Mouse (Mus musculus): ENCODE measurements around the gene Dlgap4. TPM values are rescaled to one million over a fixed set of nuclear protein-coding genes. Genes with fewer than 3 reads are reported as not detected.

Dlgap4 gene
- polyA plus RNA-seq, 1 experiment from 2014 or later: 50.0 TPM

- no peak overlapping the region for H3K9ac ChIP-seq (ENCODE audit: low read depth, low read length)
- H3K4me3 ChIP-seq (ENCODE audit: low read depth, low read length): no peak overlapping the region
- 76% methylated on average over 6 of the region's 6 CpGs for WGBS
- ATAC-seq (replicated peaks; ENCODE audit: low FRiP score) (no peak), DNase-seq (ENCODE audit: low spot score) (no peak)
- peaks cover 45% of the 10 kb centered on the region for H3K4me1 ChIP-seq (replicated peaks; ENCODE audit: control insufficient read depth, insufficient read depth, low read length)
- no peaks in the 10 kb centered on the region for H3K9me3 ChIP-seq (ENCODE audit: control insufficient read depth, low read length)
- no peaks in the 10 kb centered on the region for H3K27me3 ChIP-seq (replicated peaks; ENCODE audit: control insufficient read depth, insufficient read depth, low read length)
- no peak overlapping the region for H3K27ac ChIP-seq (ENCODE audit: low read depth, low read length)
- no peak overlapping the region for H3K4me2 ChIP-seq
- no peaks in the 10 kb centered on the region; the same call in 1 of the 2 replicates for H3K36me3 ChIP-seq (ENCODE audit: control insufficient read depth, insufficient read depth, low read length)
Observed at GRCm38 (mm10) chr2:156732109-156732508, 118.6 kb downstream of the Dlgap4 start.

GRCm38 (mm10) chr2:156735761-156736335, 122.3 kb downstream of the Dlgap4 start:
- Histone ChIP-seq H3K4me1 (replicated peaks; ENCODE audit: control insufficient read depth, insufficient read depth, low read length) (peaks cover 31% of the 10 kb centered on the region), H3K27ac (ENCODE audit: low read depth, low read length) (no peak overlapping the region), H3K9me3 (ENCODE audit: control insufficient read depth, low read length) (no peaks in the 10 kb centered on the region), H3K9ac (ENCODE audit: low read depth, low read length) (no peak overlapping the region), H3K36me3 (ENCODE audit: control insufficient read depth, insufficient read depth, low read length) (no peaks in the 10 kb centered on the region; the same call in 1 of the 2 replicates), H3K4me3 (ENCODE audit: low read depth, low read length) (no peak overlapping the region), H3K4me2 (no peak overlapping the region), H3K27me3 (replicated peaks; ENCODE audit: control insufficient read depth, insufficient read depth, low read length) (no peaks in the 10 kb centered on the region)
- 66% methylated on average over 3 of the region's 3 CpGs for WGBS
- DNase-seq (ENCODE audit: low spot score) (no peak), ATAC-seq (replicated peaks; ENCODE audit: low FRiP score) (no peak)

GRCm38 (mm10) chr2:156736846-156737245, 123.3 kb downstream of the Dlgap4 start:
- Histone ChIP-seq H3K4me1 (replicated peaks; ENCODE audit: control insufficient read depth, insufficient read depth, low read length) (peaks cover 24% of the 10 kb centered on the region), H3K4me2 (no peak overlapping the region), H3K27ac (ENCODE audit: low read depth, low read length) (no peak overlapping the region), H3K27me3 (replicated peaks; ENCODE audit: control insufficient read depth, insufficient read depth, low read length) (no peaks in the 10 kb centered on the region), H3K4me3 (ENCODE audit: low read depth, low read length) (no peak overlapping the region), H3K9ac (ENCODE audit: low read depth, low read length) (no peak overlapping the region), H3K9me3 (ENCODE audit: control insufficient read depth, low read length) (no peaks in the 10 kb centered on the region), H3K36me3 (ENCODE audit: control insufficient read depth, insufficient read depth, low read length) (no peaks in the 10 kb centered on the region)
- WGBS: 53% methylated on average over 7 of the region's 7 CpGs
- ATAC-seq (replicated peaks; ENCODE audit: low FRiP score) (no peak), DNase-seq (ENCODE audit: low spot score) (no peak)

DNA sequence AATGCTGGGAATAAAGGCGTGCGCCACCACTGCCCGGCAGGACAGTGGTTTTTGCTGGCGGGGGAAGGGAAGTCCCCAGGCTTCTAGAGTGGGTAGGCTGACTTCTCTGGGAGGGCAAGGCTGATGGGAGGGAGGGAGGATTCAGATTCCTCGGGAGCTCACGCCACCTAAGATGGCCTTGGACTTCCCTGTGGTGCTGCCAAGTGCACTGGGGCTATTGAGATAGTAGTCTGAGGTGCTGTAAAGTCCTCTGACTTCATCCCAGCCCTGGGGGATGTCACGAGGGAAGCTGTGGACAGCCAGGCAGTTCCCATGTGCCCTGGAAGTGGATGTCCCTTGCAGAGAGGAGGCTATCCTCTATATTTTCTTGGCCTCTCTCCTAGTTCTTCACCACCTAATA, 124.5 kb downstream of the Dlgap4 start:
- H3K9ac ChIP-seq (ENCODE audit: low read depth, low read length): no peak overlapping the region
- no peak overlapping the region for H3K27ac ChIP-seq (ENCODE audit: low read depth, low read length)
- H3K4me1 ChIP-seq (replicated peaks; ENCODE audit: control insufficient read depth, insufficient read depth, low read length): peaks cover 24% of the 10 kb centered on the region
- WGBS: 75% methylated on average over 7 of the region's 7 CpGs
- H3K36me3 ChIP-seq (ENCODE audit: control insufficient read depth, insufficient read depth, low read length): no peaks in the 10 kb centered on the region
- H3K27me3 ChIP-seq (replicated peaks; ENCODE audit: control insufficient read depth, insufficient read depth, low read length): no peaks in the 10 kb centered on the region
- no peak for ATAC-seq (replicated peaks; ENCODE audit: low FRiP score)
- H3K9me3 ChIP-seq (ENCODE audit: control insufficient read depth, low read length): no peaks in the 10 kb centered on the region
- H3K4me3 ChIP-seq (ENCODE audit: low read depth, low read length): no peak overlapping the region
- no peak for DNase-seq (ENCODE audit: low spot score)
- H3K4me2 ChIP-seq: no peak overlapping the region

DNA sequence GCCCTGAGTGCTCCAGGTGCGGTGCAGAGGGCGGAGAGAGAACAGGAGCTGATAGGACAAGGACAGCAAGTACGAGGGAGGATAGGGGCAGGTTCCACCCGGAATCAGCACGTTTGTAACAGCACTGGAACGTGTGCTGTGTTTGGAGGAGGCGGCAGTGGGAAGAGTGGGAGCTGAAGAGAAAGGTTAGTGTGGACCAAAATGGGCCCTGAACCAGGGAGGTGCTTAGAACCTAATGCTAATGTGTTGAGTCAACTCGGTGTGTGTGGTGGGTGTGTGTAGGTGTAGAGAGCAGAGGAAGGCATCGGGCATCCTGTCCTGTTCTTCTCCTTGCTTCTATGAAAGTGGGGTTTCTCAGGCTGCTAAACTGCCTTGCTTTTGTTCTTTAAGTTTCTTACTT, 127.8 kb downstream of the Dlgap4 start:
- no peaks in the 10 kb centered on the region for H3K27me3 ChIP-seq (replicated peaks; ENCODE audit: control insufficient read depth, insufficient read depth, low read length)
- H3K4me3 ChIP-seq (ENCODE audit: low read depth, low read length): no peak overlapping the region
- H3K4me2 ChIP-seq: no peak overlapping the region
- no peak for ATAC-seq (replicated peaks; ENCODE audit: low FRiP score)
- no peaks in the 10 kb centered on the region for H3K36me3 ChIP-seq (ENCODE audit: control insufficient read depth, insufficient read depth, low read length)
- peaks cover 21% of the 10 kb centered on the region for H3K4me1 ChIP-seq (replicated peaks; ENCODE audit: control insufficient read depth, insufficient read depth, low read length)
- WGBS: 77% methylated on average over 9 of the region's 9 CpGs
- no peaks in the 10 kb centered on the region for H3K9me3 ChIP-seq (ENCODE audit: control insufficient read depth, low read length)
- H3K27ac ChIP-seq (ENCODE audit: low read depth, low read length): no peak overlapping the region
- H3K9ac ChIP-seq (ENCODE audit: low read depth, low read length): no peak overlapping the region
- no peak for DNase-seq (ENCODE audit: low spot score)

- ATAC-seq (replicated peaks; ENCODE audit: low FRiP score) (no peak), DNase-seq (ENCODE audit: low spot score) (no peak)
- Histone ChIP-seq H3K4me2 (no peak overlapping the region), H3K9me3 (ENCODE audit: control insufficient read depth, low read length) (no peaks in the 10 kb centered on the region), H3K4me1 (replicated peaks; ENCODE audit: control insufficient read depth, insufficient read depth, low read length) (peaks cover 14% of the 10 kb centered on the region), H3K27ac (ENCODE audit: low read depth, low read length) (no peak overlapping the region), H3K36me3 (ENCODE audit: control insufficient read depth, insufficient read depth, low read length) (no peaks in the 10 kb centered on the region), H3K4me3 (ENCODE audit: low read depth, low read length) (no peak overlapping the region), H3K9ac (ENCODE audit: low read depth, low read length) (peak overlapping the region; percentile 27; the same call in 1 of the 2 replicates), H3K27me3 (replicated peaks; ENCODE audit: control insufficient read depth, insufficient read depth, low read length) (no peaks in the 10 kb centered on the region)
- 65% methylated on average over 4 of the region's 4 CpGs for whole genome bisulfite sequencing
Observed at GRCm38 (mm10) chr2:156741998-156742397, 128.5 kb downstream of the Dlgap4 start.

- 53% methylated on average over 3 of the region's 3 CpGs for WGBS
- peak; percentile 44 for ATAC-seq (replicated peaks; ENCODE audit: low FRiP score)
- no peak overlapping the region for H3K9ac ChIP-seq (ENCODE audit: low read depth, low read length)
Observed at GRCm38 (mm10) chr2:156743248-156743647, 129.7 kb downstream of the Dlgap4 start.

DNA sequence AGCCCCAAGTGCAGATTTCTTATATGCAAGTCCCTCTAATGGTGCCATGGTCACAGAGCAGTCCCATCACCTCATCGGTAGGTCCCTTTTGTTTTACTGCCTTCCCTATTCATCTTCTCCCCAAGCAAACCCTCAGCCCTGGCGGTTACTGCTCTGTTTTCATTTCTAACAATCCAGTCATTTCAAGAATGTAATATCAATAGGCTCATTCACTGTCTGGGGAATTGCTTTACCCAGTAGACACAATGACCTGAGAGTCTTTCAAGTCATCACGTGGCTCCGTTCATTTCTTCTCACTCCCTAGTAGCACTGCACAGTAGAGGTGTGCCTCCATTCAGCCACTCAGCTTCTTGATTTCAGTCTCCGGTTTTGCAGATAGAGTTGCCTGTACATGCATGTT, 130.9 kb downstream of the Dlgap4 start:
- WGBS: 91% methylated on average over 5 of the region's 5 CpGs
- no peak overlapping the region for H3K27ac ChIP-seq (ENCODE audit: low read depth, low read length)
- H3K9ac ChIP-seq (ENCODE audit: low read depth, low read length): no peak overlapping the region
- H3K9me3 ChIP-seq (ENCODE audit: control insufficient read depth, low read length): no peaks in the 10 kb centered on the region
- H3K36me3 ChIP-seq (ENCODE audit: control insufficient read depth, insufficient read depth, low read length): 0 out of 2 replicates have a peak, but pooled peaks cover 2% of the 10 kb centered on the region
- ATAC-seq (replicated peaks; ENCODE audit: low FRiP score) (no peak), DNase-seq (ENCODE audit: low spot score) (no peak)
- H3K27me3 ChIP-seq (replicated peaks; ENCODE audit: control insufficient read depth, insufficient read depth, low read length): no peaks in the 10 kb centered on the region
- no peak overlapping the region for H3K4me2 ChIP-seq
- no peak overlapping the region for H3K4me3 ChIP-seq (ENCODE audit: low read depth, low read length)
- peaks cover 17% of the 10 kb centered on the region for H3K4me1 ChIP-seq (replicated peaks; ENCODE audit: control insufficient read depth, insufficient read depth, low read length)

More at GRCm38 (mm10) chr2:156743248-156743647, 129.7 kb downstream of the Dlgap4 start:
- H3K4me3 ChIP-seq (ENCODE audit: low read depth, low read length): no peak overlapping the region
- H3K27ac ChIP-seq (ENCODE audit: low read depth, low read length): no peak overlapping the region
- no peak for DNase-seq (ENCODE audit: low spot score)
- H3K36me3 ChIP-seq (ENCODE audit: control insufficient read depth, insufficient read depth, low read length): 0 out of 2 replicates have a peak, but pooled peaks cover 2% of the 10 kb centered on the region
- no peaks in the 10 kb centered on the region for H3K27me3 ChIP-seq (replicated peaks; ENCODE audit: control insufficient read depth, insufficient read depth, low read length)
- peaks cover 14% of the 10 kb centered on the region for H3K4me1 ChIP-seq (replicated peaks; ENCODE audit: control insufficient read depth, insufficient read depth, low read length)
- no peak overlapping the region for H3K4me2 ChIP-seq
- no peaks in the 10 kb centered on the region for H3K9me3 ChIP-seq (ENCODE audit: control insufficient read depth, low read length)

DNA sequence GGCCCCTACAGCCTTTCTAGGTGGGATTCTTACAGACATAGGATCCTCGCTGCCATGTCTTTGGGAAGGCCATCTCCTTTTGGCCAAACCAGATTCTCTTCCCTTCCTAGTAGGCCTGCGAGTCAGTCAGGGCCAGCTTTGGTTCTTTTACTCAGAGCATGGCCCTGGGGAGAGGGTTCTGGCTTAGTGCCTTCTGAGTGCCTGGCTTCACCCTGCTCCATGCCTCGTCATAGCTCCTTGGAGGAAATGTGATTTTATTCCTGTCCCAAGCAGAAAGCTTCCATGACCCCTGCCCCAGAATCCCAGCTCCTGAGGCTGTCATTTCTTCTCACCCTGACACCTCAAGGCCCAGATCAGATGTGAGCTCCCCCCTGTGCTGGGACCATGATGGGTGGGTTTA, 133.8 kb downstream of the Dlgap4 start:
- Histone ChIP-seq H3K4me3 (ENCODE audit: low read depth, low read length) (no peak overlapping the region), H3K36me3 (ENCODE audit: control insufficient read depth, insufficient read depth, low read length) (peaks cover 8% of the 10 kb centered on the region; the same call in 1 of the 2 replicates), H3K9me3 (ENCODE audit: control insufficient read depth, low read length) (no peaks in the 10 kb centered on the region), H3K4me2 (no peak overlapping the region), H3K27ac (ENCODE audit: low read depth, low read length) (no peak overlapping the region), H3K4me1 (replicated peaks; ENCODE audit: control insufficient read depth, insufficient read depth, low read length) (peaks cover 15% of the 10 kb centered on the region), H3K27me3 (replicated peaks; ENCODE audit: control insufficient read depth, insufficient read depth, low read length) (no peaks in the 10 kb centered on the region), H3K9ac (ENCODE audit: low read depth, low read length) (no peak overlapping the region)
- ATAC-seq (replicated peaks; ENCODE audit: low FRiP score): no peak
- WGBS: 90% methylated on average over 3 of the region's 3 CpGs
- DNase-seq (ENCODE audit: low spot score): no peak
